Mouse (Mus musculus) regulatory T cell (primary cell): ENCODE results near the gene Ugt1a5.
"Not testable (repeated sequence)": the region's sequence is repeated elsewhere in the genome, so short reads cannot be mapped to it uniquely, and the experiment has no call there.

ENCODE experiments used
- in situ Hi-C: fragments of 300-600 bp; cut with MboI, MseI; formaldehyde crosslinking; loops from one replicate; pipeline ENCODE4 v1.15.1; 2025; ENCODE audit warnings: high pct_unique_total_duplicates

Gene Ugt1a5

GRCm38 (mm10) chr1:88223011-88223515, 57.3 kb downstream of the Ugt1a5 start:
- in situ Hi-C loops, result not testable (repeated sequence)

GRCm38 (mm10) chr1:88223591-88223990, 57.8 kb downstream of the Ugt1a5 start:
- in situ Hi-C loops, result no loop called here

GRCm38 (mm10) chr1:88224029-88224776, 58.4 kb downstream of the Ugt1a5 start:
- in situ Hi-C loops, result no loop called here

GRCm38 (mm10) chr1:88225301-88225700, 59.5 kb downstream of the Ugt1a5 start:
- in situ Hi-C loops, result not testable (repeated sequence)

GRCm38 (mm10) chr1:88225741-88226140, 59.9 kb downstream of the Ugt1a5 start:
- in situ Hi-C loops, result no loop called here

GRCm38 (mm10) chr1:88226670-88227379, 61.0 kb downstream of the Ugt1a5 start, which contains the start of gene Mroh2a:
TSS of gene Mroh2a (plus strand) at chr1:88226986.
- in situ Hi-C loops, result no loop called here

GRCm38 (mm10) chr1:88227482-88227881, 61.7 kb downstream of the Ugt1a5 start:
- in situ Hi-C loops, result no loop called here

- in situ Hi-C loops, result no loop called here
Measured at GRCm38 (mm10) chr1:88228121-88228520, 62.3 kb downstream of the Ugt1a5 start.

- in situ Hi-C loops, result no loop called here
Measured at GRCm38 (mm10) chr1:88229566-88229965, 63.8 kb downstream of the Ugt1a5 start.

- in situ Hi-C loops, result no loop called here
Measured at GRCm38 (mm10) chr1:88229986-88230385, 64.2 kb downstream of the Ugt1a5 start.

GRCm38 (mm10) chr1:88230421-88230820, 64.6 kb downstream of the Ugt1a5 start:
- in situ Hi-C loops, result no loop called here

GRCm38 (mm10) chr1:88230981-88231802, 65.4 kb downstream of the Ugt1a5 start:
- in situ Hi-C loops, result no loop called here

- in situ Hi-C loops, result no loop called here
Measured at GRCm38 (mm10) chr1:88231803-88232499, 66.1 kb downstream of the Ugt1a5 start.

- in situ Hi-C loops, result no loop called here
Measured at GRCm38 (mm10) chr1:88232664-88233380, 67.0 kb downstream of the Ugt1a5 start.

GRCm38 (mm10) chr1:88233421-88234247, 67.8 kb downstream of the Ugt1a5 start:
- in situ Hi-C loops, result no loop called here

- in situ Hi-C loops, result no loop called here
Measured at GRCm38 (mm10) chr1:88234248-88234610, 68.4 kb downstream of the Ugt1a5 start.

GRCm38 (mm10) chr1:88234646-88235045, 68.8 kb downstream of the Ugt1a5 start:
- in situ Hi-C loops, result no loop called here

GRCm38 (mm10) chr1:88235046-88235893, 69.5 kb downstream of the Ugt1a5 start:
- in situ Hi-C loops, result no loop called here

- in situ Hi-C loops, result no loop called here
Measured at GRCm38 (mm10) chr1:88235894-88236415, 70.1 kb downstream of the Ugt1a5 start.
